Mouse (Mus musculus) liver, postnatal 0 days (tissue): ENCODE results near the gene Rps11.

Experiments
- CTCF ChIP-seq: sonication (generic); IDR thresholded peaks from 2 replicates; pipeline ENCODE4 v1.5.1; 2016; ENCODE audit warnings: antibody characterized with exemption, low read depth
- EP300 ChIP-seq: IDR thresholded peaks from 2 replicates; pipeline ENCODE4 v1.6.1; 2016; ENCODE audit warnings: antibody characterized with exemption, low read depth, mild to moderate bottlenecking

DNA sequence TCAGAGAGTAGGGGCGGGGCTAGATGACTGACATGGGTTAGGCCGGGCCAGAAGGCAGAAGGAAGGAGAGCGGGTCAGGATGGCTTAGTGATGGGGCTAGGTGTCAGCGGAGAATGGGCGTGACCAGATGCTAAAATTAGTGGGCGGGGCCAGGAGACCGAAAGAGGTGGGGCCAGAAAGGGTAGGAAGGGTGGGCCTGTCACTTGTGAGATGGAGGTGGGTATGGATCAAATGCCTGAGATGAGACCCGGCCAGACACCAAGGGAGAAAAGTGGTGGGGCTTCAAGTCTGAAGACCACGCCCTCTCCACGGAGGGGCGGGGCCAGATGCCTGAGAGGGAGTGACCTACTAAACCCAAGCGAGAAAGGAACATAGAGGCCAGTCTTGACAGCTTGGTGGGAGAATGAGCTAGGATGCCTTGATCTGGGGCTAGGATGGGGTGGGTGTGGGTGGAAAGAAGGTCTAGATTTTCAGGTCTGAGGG lies 10.3 kb upstream of the Rps11 start:
- TF ChIP-seq CTCF (no peak), EP300 (no peak)
